Mouse (Mus musculus): Measurements from ENCODE around the gene Grb7. TPM values are rescaled to one million over a fixed set of nuclear protein-coding genes. Genes with fewer than 3 reads are reported as not detected.

Gene Grb7
- total and polyA plus RNA-seq, 3 experiments: 4.5 to 11.5 (median 8.0) TPM

GRCm38 (mm10) chr11:98445679-98446078 lies 515 bp upstream of the Grb7 start:
- dilution Hi-C loops (cut with MboI; ENCODE audit: extremely low pct_ligation_motif_present, extremely low pct_unique_long_range_greater_than_20kb, low sequenced_read_pairs): no loop called here
- Histone ChIP-seq H3K36me3 (replicated peaks in 1 of 2; ENCODE audit: control insufficient read depth in 1 of 2, insufficient read depth in 1 of 2, low read length in 1 of 2) (no peaks in the 10 kb centered on the region), H3K27ac (ENCODE audit: insufficient read depth, low read depth) (no peak overlapping the region), H3K9me3 (replicated peaks; ENCODE audit: low read length) (peaks cover 6% of the 10 kb centered on the region), H3K79me2 (replicated peaks; ENCODE audit: control insufficient read depth, extremely low read depth, insufficient read depth, poor library complexity, severe bottlenecking) (no peaks in the 10 kb centered on the region), H3K4me1 (ENCODE audit: control insufficient read depth in 1 of 2, insufficient read depth in 2 of 2) (peaks cover 18 to 37% of the 10 kb centered on the region in 2 experiments), H3K4me2 (ENCODE audit: insufficient read depth, low read depth, poor library complexity, severe bottlenecking) (no peak overlapping the region), H3K4me3 (replicated peaks in 1 of 3; ENCODE audit: low read depth in 2 of 3, low read length in 2 of 3, poor library complexity in 1 of 3) (no peak overlapping the region), H3K9ac (ENCODE audit: insufficient read depth, low read depth) (no peak overlapping the region), H3K27me3 (replicated peaks) (no peaks in the 10 kb centered on the region)
- no peak for DNase-seq (ENCODE audit: extremely low read depth)
- in situ Hi-C loops (cut with MboI; ENCODE audit: low pct_ligation_motif_present, low pct_unique_long_range_greater_than_20kb, low sequenced_read_pairs): loop anchor here (5.0 kb wide), 1 partner anchor 88 kb away; the partner anchor contains the start of gene Stard3
- no peak for TF ChIP-seq KAT2A (IDR thresholded peaks at IDR 0.05; ENCODE audit: insufficient replicate concordance, low read length)

- Histone ChIP-seq H3K27ac (ENCODE audit: insufficient read depth, low read depth) (no peak overlapping the region), H3K4me2 (ENCODE audit: insufficient read depth, low read depth, poor library complexity, severe bottlenecking) (no peak overlapping the region), H3K79me2 (replicated peaks; ENCODE audit: control insufficient read depth, extremely low read depth, insufficient read depth, poor library complexity, severe bottlenecking) (no peaks in the 10 kb centered on the region), H3K9ac (ENCODE audit: insufficient read depth, low read depth) (no peak overlapping the region), H3K4me1 (ENCODE audit: control insufficient read depth in 1 of 2, insufficient read depth in 2 of 2) (peaks cover 25 to 46% of the 10 kb centered on the region in 2 experiments), H3K4me3 (replicated peaks in 1 of 3; ENCODE audit: low read depth in 2 of 3, low read length in 2 of 3, poor library complexity in 1 of 3) (no peak overlapping the region), H3K27me3 (replicated peaks) (no peaks in the 10 kb centered on the region), H3K9me3 (replicated peaks; ENCODE audit: low read length) (peaks cover 5% of the 10 kb centered on the region), H3K36me3 (replicated peaks in 1 of 2; ENCODE audit: control insufficient read depth in 1 of 2, insufficient read depth in 1 of 2, low read length in 1 of 2) (peaks cover 0 to 3% of the 10 kb centered on the region in 2 experiments)
- in situ Hi-C loops (cut with MboI; ENCODE audit: low pct_ligation_motif_present, low pct_unique_long_range_greater_than_20kb, low sequenced_read_pairs): loop anchor here (5.0 kb wide), 1 partner anchor 90 kb away; the partner anchor contains the start of gene Stard3
- dilution Hi-C loops (cut with MboI; ENCODE audit: extremely low pct_ligation_motif_present, extremely low pct_unique_long_range_greater_than_20kb, low sequenced_read_pairs): no loop called here
- DNase-seq (ENCODE audit: extremely low read depth): no peak
- TF ChIP-seq E2F4 (IDR thresholded peaks at IDR 0.05; ENCODE audit: insufficient replicate concordance, low read depth, low read length): no peak
- TF ChIP-seq NRF1 (IDR thresholded peaks at IDR 0.05; ENCODE audit: low read depth, low read length): no peak
- no peak for TF ChIP-seq POLR2A (IDR thresholded peaks at IDR 0.05; ENCODE audit: low read depth, low read length)
These were observed 624 bp downstream of the Grb7 start for GRCm38 (mm10) chr11:98446562-98447474.

- no peak overlapping the region for H3K9ac ChIP-seq (ENCODE audit: insufficient read depth, low read depth)
- H3K27ac ChIP-seq (ENCODE audit: insufficient read depth, low read depth): no peak overlapping the region
- in situ Hi-C loops (cut with MboI; ENCODE audit: low pct_ligation_motif_present, low pct_unique_long_range_greater_than_20kb, low sequenced_read_pairs) (loop anchor here (5.0 kb wide), 1 partner anchor 90 kb away; the partner anchor contains the start of gene Stard3), dilution Hi-C loops (cut with MboI; ENCODE audit: extremely low pct_ligation_motif_present, extremely low pct_unique_long_range_greater_than_20kb, low sequenced_read_pairs) (no loop called here)
- no peak for DNase-seq (ENCODE audit: extremely low read depth)
- peaks cover 31 to 50% of the 10 kb centered on the region in 2 experiments for H3K4me1 ChIP-seq (ENCODE audit: control insufficient read depth in 1 of 2, insufficient read depth in 2 of 2)
- peaks cover 4% of the 10 kb centered on the region for H3K9me3 ChIP-seq (replicated peaks; ENCODE audit: low read length)
- H3K4me2 ChIP-seq (ENCODE audit: insufficient read depth, low read depth, poor library complexity, severe bottlenecking): no peak overlapping the region
- no peak overlapping the region for H3K4me3 ChIP-seq (replicated peaks in 1 of 3; ENCODE audit: low read depth in 2 of 3, low read length in 2 of 3, poor library complexity in 1 of 3)
- peaks cover 0 to 10% of the 10 kb centered on the region in 2 experiments for H3K36me3 ChIP-seq (replicated peaks in 1 of 2; ENCODE audit: control insufficient read depth in 1 of 2, insufficient read depth in 1 of 2, low read length in 1 of 2)
- no peaks in the 10 kb centered on the region for H3K79me2 ChIP-seq (replicated peaks; ENCODE audit: control insufficient read depth, extremely low read depth, insufficient read depth, poor library complexity, severe bottlenecking)
- no peaks in the 10 kb centered on the region for H3K27me3 ChIP-seq (replicated peaks)
- no peak for TF ChIP-seq MAX (IDR thresholded peaks at IDR 0.05; ENCODE audit: low read length)
- no peak for TF ChIP-seq TBP (conservative IDR thresholded peaks at IDR 0.05; ENCODE audit: low read depth, low read length)
- no peak for TF ChIP-seq NRF1 (IDR thresholded peaks at IDR 0.05; ENCODE audit: low read depth, low read length)
- no peak for TF ChIP-seq JUND (conservative IDR thresholded peaks at IDR 0.05; ENCODE audit: low read depth, low read length)
- TF ChIP-seq RCOR1 (conservative IDR thresholded peaks at IDR 0.05; ENCODE audit: low read depth, low read length): no peak
- TF ChIP-seq BHLHE40 (IDR thresholded peaks at IDR 0.05; ENCODE audit: low read depth, low read length): no peak
- no peak for TF ChIP-seq JUN (IDR thresholded peaks at IDR 0.05; ENCODE audit: insufficient read depth, low read depth, low read length)
- TF ChIP-seq GABPA (IDR thresholded peaks at IDR 0.05; ENCODE audit: insufficient replicate concordance, low read depth, low read length): no peak
- no peak for TF ChIP-seq KAT2A (IDR thresholded peaks at IDR 0.05; ENCODE audit: insufficient replicate concordance, low read length)
- TF ChIP-seq PAX5 (IDR thresholded peaks at IDR 0.05; ENCODE audit: low read length): no peak
- TF ChIP-seq MAZ (IDR thresholded peaks at IDR 0.05; ENCODE audit: low read depth, low read length): no peak
- no peak for TF ChIP-seq HCFC1 (IDR thresholded peaks at IDR 0.05; ENCODE audit: low read depth, low read length)
These were observed 1.3 kb downstream of the Grb7 start for GRCm38 (mm10) chr11:98447475-98447834.
